Mouse (Mus musculus) kidney, postnatal 10 days (tissue): ENCODE data around the gene Mrps25.
A peak's percentile ranks its signal among the peaks of the same experiment; 100 is the strongest.

ENCODE experiments used
- DNase-seq: peaks from one replicate; pipeline ENCODE4 v3.0.0; 2021; ENCODE audit warnings: mixed read lengths

Mrps25 gene

GRCm38 (mm10) chr6:92183621-92184131 lies at the start of gene Mrps25:
Gene Mrps25 (minus strand): TSS chr6:92184033.
- DNase-seq, result peak; percentile 85

- no peak for DNase-seq
Measured at GRCm38 (mm10) chr6:92231762-92232161, 47.9 kb upstream of the Mrps25 start.

DNA sequence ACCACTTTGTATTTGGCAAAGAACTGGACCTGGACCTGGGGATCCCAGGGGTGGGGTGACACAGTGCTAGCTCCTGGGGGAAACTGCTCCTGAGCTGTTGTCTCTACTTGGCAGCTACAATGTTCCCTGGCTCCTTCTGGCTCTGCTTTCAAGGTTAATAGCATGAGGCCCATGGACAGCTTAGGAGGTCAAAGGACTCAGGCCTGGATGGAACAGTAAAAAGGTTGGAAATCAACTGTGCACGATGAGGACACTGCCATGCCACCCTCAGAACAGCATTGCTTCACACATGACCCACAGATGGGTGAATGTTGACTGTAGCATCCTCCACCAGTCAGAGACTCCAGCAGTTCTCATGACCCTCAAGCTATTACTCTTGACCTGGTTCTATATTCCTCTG lies 47.5 kb upstream of the Mrps25 start:
- DNase-seq, result no peak

DNA sequence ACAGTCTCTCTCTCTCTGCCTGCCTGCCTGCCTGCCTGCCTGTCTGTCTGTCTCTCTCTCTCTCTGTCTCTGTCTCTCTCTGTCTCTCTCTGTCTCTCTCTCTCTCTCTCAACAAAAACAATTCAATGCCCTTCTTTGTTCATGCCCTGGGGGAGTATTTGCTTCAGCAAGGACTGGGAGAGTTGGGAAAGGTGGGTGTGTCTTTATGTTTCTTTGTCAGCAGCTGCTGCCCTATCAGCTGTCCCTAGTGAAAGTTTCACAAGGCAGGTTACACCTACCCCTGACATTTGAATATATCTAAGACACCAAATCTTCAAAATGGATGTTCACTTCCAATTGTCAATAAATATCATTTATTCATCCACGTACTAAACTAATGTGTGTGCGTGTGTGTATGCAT lies 45.8 kb upstream of the Mrps25 start:
- DNase-seq, result no peak

GRCm38 (mm10) chr6:92229103-92229502 lies 45.3 kb upstream of the Mrps25 start:
- DNase-seq, result no peak

DNA sequence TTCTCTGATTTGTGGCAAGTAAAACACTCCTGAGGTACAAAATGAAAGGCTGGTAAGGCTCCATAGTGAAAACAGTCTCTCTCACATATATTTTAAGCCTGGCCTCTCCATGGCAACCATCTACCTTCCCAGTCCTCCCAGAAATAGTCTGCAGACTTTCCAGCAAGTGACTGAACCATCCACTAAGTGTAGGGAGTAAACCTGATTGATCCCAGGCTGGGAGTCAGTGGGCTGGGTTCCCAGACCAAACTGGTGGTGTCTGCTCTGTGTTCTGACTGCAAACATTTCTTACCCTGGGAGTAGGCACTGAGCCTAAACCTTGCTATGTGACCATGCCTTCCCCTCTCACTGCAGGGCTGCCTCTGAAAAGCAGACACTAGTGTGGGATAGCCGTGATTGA lies 41.1 kb upstream of the Mrps25 start:
- no peak for DNase-seq

GRCm38 (mm10) chr6:92222021-92222420 lies 38.2 kb upstream of the Mrps25 start:
- DNase-seq, result no peak

DNA sequence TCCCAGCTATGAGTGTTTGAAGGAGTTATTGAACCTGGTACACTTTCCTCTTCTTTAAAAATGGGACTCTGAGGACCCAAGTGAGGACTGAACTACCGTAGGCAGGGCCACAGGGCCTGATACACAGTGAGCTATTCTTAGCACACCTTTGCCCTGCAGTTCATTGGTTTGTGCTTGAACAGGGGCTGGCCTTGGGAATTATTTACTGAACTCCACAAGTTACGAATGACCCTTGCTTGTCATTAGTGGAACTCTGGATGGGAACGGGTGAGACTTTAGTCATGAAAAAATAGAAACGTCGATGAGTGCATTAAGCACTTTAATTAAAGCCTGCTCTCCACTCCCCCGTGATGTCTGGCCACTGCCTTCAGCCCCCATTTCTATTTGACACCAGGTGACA lies 37.8 kb upstream of the Mrps25 start:
- no peak for DNase-seq

GRCm38 (mm10) chr6:92219445-92219844 lies 35.6 kb upstream of the Mrps25 start:
- peak; percentile 72 for DNase-seq

DNA sequence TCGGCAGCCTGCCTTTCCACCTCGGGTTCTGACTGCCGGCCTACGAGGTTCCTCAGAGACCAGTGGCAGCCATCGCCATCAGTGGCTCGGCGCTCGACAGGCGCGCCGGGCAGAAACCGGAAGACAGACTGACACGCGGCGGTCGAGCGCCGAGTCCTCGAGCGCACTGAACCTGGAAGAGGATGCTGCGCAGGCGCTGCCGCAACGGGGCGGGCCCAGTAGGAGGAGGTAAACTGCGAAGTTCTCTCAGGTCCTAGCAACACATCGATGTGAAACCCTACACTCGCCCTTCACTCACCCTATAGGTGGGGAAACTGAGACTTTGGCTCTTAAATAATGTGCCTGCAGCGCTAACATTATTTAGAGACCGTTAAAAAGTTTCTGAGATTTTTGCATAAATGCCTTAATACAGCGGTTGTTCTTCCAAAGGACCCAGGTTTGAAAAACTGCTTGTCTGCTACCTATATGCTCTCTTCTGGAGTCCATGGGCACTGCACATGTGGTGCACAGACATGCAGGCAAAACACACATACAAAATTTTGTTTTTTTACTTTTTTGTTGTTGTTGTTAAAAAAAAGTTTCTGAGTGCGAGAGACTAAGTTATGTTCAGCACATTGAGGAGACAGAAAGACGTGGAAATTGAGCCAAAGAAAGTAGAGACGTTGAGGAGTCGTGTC lies 31.1 kb upstream of the Mrps25 start, which contains the start of gene Rbsn:
Rbsn (minus strand) TSS at position 153 of the 677 bp plus-strand sequence.
- peak; percentile 96 for DNase-seq

- DNase-seq, result no peak
Measured at GRCm38 (mm10) chr6:92214055-92214772, 30.4 kb upstream of the Mrps25 start.

GRCm38 (mm10) chr6:92199414-92199813 lies 15.6 kb upstream of the Mrps25 start:
- DNase-seq, result no peak

GRCm38 (mm10) chr6:92184178-92184577 lies 345 bp upstream of the Mrps25 start:
- DNase-seq, result peak; percentile 11

DNA sequence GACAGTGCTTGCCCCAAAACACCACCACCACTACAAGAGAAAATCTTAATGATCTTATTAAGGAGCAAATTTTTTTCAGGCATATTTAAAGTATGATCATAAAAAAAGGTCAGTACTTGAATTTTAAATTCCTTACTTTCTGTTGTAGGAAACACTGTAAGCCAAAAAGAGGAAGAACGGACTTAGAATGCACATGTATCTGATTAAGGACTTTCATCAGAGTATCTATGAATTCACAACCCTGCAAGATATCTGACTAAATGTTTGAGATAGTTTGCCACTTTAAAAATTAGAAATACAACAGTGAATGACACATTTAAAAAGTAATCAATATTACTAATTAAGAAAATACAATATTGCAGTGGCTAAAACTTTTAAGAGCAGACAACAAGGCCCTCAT lies 7.4 kb downstream of the Mrps25 start:
- DNase-seq, result no peak

DNA sequence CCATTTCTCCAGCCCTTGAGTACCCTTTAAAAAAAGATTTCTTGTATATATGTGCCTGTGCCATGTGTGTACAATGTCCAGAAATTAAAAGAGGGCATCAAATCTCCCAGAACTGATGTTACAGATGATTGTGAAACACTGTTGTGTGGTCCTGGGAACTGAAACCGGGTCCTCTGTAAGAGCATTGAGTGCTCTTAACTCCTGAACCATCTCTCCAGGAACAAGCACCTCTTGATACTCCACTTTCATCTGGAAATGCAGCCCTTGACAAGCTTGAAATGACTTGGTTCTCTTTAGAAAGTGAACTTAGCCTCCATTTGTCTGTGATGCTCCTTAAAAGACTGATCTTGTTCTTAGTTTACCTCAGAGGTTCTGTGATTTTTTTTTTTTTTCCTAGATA lies 21.1 kb downstream of the Mrps25 start:
- no peak for DNase-seq

GRCm38 (mm10) chr6:92158801-92159200 lies 25.0 kb downstream of the Mrps25 start:
- no peak for DNase-seq

- DNase-seq, result no peak
Measured at GRCm38 (mm10) chr6:92153774-92154173, 30.1 kb downstream of the Mrps25 start.

DNA sequence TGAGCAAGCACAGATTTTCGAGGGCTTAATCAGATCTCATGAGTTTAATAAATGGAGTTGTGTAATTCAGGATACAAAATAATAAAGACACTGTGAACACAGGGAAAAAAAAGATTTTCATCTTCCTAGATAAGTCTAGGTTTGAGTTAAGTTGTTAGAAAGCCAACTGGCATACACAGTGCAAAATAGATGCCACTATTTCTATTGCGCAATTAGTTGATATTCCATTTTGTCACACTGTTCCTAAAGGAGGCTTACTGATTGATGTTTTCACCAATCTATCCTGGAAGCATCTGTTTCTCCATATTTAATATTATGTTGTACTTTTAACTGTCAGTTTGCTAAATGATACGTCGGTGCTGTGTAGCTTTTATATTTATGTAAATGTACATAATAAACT lies 38.0 kb downstream of the Mrps25 start:
- DNase-seq, result no peak

GRCm38 (mm10) chr6:92136356-92136755 lies 47.5 kb downstream of the Mrps25 start:
- no peak for DNase-seq

DNA sequence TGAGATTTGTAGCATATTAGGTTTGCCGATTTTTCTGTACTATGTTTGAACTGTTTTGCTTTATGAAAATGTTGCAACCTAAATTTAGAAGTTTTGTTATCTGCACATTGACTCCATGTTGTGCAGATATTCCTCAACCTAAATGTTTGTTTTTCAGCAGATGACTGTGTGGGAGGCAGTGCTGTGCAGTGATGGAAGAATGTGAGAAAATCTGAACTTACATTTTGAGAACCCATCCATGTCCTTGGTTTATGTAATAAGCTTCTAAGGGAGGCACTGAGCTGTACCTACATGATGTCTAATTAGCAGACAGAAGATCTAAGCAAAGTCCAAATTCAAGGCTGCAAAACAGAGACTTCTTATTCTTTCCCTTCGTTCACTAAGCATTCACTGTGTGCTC lies 50.2 kb downstream of the Mrps25 start:
- DNase-seq, result no peak

DNA sequence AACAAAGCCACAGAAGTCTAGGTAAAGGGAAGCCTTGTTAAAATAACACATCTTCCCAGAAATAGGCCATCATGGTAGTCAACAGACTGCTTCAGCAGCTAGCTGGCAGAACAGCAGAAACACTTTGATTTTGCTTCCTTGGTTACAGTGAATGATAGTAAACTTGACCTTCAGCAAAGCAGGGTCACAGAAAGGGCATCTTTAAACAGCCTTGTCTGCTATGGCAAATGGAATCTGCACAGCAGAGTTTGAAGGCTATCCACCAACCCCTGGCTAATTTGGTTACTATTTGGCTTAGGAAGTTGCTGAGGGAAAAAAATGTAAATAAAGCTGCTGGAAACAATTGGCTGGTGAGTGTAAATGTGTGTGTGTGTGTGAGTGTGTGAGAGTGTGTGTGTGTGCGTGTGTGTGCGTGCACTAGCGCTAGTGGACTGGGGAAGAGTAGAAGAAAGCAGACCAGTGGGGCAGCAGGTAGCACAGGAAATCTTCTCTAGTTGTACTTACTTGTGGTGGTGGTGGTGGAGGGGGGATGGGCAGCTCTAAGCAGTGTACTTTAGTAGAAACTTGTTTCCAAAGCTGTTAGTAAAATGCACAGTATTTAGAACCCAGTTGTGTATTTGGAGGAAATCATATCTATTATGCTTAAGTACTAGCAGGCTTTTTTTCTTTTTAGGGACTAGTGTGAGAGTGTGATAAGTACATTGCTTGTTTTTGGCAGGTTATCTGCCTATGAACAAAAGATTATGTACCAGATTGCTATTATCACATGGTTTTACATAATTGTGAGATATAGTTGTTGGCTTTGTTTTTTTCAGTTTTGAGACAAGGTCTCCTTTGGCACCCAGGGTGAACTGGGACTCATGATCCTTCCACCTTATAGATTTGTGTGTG lies 51.6 kb downstream of the Mrps25 start:
- DNase-seq, result peak; percentile 19

- DNase-seq, result no peak
Measured at GRCm38 (mm10) chr6:92131456-92131855, 52.4 kb downstream of the Mrps25 start.

DNA sequence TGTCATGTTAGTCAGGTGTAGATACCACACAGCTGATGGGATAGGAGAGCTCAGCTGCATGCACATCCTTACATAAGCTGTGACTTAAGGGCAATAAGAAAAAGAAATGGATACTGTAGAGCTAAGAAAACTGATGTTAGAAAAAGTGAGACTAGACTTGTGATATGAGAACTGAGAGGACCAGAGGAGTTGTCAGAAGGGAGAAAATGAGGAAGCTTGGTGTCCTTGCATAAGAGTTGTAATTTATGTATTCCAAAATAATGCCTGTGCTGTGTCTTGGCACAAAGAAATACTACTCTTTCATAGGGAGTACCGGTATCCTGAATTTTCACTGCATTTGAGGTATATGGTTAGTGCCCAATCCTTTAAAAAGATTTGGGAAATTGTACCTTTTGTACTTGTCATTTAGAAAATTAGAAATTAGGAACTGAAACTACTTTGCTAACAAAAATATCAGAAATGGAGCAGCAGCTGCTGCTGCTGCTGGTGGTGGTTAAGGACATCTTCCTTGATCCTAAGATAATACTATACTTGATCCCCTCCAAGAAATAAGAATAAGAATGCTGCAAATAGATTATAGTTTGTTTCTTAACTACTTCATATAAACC lies 56.9 kb downstream of the Mrps25 start:
- DNase-seq, result no peak
